Mouse (Mus musculus): ENCODE measurements around the gene Frmpd3. TPM values are rescaled to one million over a fixed set of nuclear protein-coding genes. Genes with fewer than 3 reads are reported as not detected.
"Not testable (repeated sequence)": the region's sequence is repeated elsewhere in the genome, so short reads cannot be mapped to it uniquely, and the experiment has no call there.

The Frmpd3 gene
- 0.07 TPM in 2 replicates for polyA plus RNA-seq (2012; rRNA removed)

GRCm38 (mm10) chrX:140341656-140342392 is at the start of gene Frmpd3:
Frmpd3 (plus strand) TSS chrX:140342263.
- WGBS: 17% methylated on average over 24 of the region's 24 CpGs
- no peak for DNase-seq (ENCODE audit: low read depth, low spot score)

GRCm38 (mm10) chrX:140303731-140304130 is 38.3 kb upstream of the Frmpd3 start:
- 58% methylated on average over 4 of the region's 4 CpGs for WGBS
- DNase-seq (ENCODE audit: low read depth, low spot score): no peak

- 61% methylated on average over 7 of the region's 7 CpGs for WGBS
- no peak for DNase-seq (ENCODE audit: low read depth, low spot score)
Observed at GRCm38 (mm10) chrX:140305652-140306051, 36.4 kb upstream of the Frmpd3 start.

GRCm38 (mm10) chrX:140317931-140318330 is 24.1 kb upstream of the Frmpd3 start:
- DNase-seq (ENCODE audit: low read depth, low spot score): no peak
- 75% methylated on average over 4 of the region's 4 CpGs for WGBS

DNA sequence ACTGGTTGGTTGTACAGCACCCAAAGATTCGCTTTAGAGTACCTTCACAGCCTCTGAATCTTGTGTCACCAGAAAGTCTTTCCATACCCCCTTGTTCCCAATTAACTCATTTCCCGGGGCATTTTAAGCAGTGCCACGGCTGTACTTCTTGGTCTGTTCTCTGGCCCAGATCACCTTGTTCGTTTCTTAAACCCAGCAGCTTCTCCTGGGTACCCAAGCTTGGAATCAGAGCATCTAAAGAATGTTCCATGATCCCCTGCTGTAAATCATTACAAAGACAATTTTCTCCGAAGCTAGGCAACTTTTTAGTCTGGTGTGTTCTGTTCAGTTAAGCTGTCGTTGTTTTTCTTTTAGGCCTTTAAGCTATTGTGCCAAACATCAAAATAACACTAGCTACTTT is 22.9 kb upstream of the Frmpd3 start:
- no peak for DNase-seq (ENCODE audit: low read depth, low spot score)
- WGBS: 84% methylated on average over 6 of the region's 6 CpGs

DNA sequence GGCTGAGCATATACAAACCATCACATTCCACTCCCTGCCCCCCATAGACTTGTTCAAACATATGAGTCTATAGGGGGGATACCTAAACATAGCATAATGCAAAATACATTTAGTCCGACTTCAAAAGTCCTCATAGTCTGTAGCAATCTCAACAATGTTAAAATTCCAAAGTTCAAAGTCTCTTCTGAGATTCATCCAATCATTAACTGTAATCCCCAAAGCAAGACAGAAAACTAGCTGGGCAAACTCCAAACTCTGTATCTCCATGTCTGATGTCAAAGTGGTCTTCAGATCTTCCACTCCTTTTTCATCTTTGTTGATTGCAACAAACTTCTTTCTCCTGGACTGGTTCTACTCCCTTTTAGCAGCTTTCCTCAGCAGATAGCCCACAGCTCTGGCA is 21.4 kb upstream of the Frmpd3 start:
- 56% methylated on average over 1 of the region's 1 CpGs for WGBS
- DNase-seq (ENCODE audit: low read depth, low spot score): not testable (repeated sequence)

DNA sequence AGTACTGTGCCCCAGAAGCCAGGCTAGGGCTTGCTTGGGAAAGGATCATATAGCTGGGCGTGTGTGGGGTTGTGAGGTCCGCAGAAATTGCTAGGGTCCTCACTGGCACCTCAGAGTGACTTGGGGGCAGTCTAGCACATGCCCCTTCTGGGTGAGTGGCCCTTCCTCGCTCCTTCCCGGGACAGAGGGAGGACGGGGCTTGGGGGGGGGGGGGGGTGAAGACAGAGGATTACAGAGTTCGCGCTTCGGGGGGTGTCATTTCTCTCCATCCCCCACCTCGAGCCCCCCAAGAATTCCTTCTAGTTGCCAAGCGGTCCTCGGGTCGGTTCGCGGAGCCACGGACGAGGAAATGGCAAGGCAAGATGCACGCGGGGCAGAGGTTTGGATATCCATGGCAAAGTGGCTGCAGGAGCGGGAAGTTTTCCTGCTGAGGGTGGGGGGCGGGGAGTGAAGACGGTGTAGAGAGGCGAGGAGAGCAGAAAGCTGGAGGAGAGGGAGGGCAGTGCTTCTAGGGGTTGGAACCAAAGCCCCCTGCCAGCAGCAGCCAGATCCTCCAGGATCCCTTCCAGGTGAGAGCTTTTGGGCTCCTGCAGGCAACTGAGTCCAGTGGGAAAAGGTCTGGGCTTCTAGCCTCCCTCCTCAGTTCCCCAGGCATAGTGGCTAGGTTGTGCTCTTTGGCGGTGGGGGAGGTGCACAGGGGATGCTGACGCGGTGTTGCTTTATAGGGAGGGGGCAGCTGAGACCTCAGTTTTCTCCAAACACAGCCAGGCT is 515 bp downstream of the Frmpd3 start:
- 18% methylated on average over 24 of the region's 25 CpGs for WGBS
- no peak for DNase-seq (ENCODE audit: low read depth, low spot score)

- DNase-seq (ENCODE audit: low read depth, low spot score): no peak
- 44% methylated on average over 4 of the region's 4 CpGs for WGBS
Observed at GRCm38 (mm10) chrX:140375628-140376027, 33.6 kb downstream of the Frmpd3 start.

DNA sequence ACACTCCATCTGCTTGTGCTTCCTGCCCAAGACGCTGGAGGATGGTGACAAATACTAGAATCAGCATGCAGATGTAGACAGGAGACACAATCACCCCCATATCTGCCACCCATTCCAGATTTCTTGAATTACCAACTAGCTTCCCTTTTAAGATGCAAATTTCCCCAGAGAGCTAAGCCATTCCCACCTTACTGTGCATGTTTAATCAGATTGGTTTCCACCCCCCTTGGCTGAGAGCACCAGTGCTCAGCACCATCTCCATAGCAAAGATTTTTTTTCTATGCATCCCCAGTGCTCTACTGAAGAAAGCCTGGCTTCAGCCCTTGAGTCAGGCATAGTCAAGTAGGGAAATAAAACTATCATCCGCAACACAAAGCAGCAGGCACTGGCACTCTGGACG is 57.9 kb downstream of the Frmpd3 start:
- 49% methylated on average over 3 of the region's 3 CpGs for WGBS
- no peak for DNase-seq (ENCODE audit: low read depth, low spot score)

- no peak for DNase-seq (ENCODE audit: low read depth, low spot score)
- 61% methylated on average over 4 of the region's 4 CpGs for WGBS
Observed at GRCm38 (mm10) chrX:140402904-140403303, 60.8 kb downstream of the Frmpd3 start.

GRCm38 (mm10) chrX:140406079-140406478 is 64.0 kb downstream of the Frmpd3 start:
- 27% methylated on average over 3 of the region's 4 CpGs for WGBS
- no peak for DNase-seq (ENCODE audit: low read depth, low spot score)

DNA sequence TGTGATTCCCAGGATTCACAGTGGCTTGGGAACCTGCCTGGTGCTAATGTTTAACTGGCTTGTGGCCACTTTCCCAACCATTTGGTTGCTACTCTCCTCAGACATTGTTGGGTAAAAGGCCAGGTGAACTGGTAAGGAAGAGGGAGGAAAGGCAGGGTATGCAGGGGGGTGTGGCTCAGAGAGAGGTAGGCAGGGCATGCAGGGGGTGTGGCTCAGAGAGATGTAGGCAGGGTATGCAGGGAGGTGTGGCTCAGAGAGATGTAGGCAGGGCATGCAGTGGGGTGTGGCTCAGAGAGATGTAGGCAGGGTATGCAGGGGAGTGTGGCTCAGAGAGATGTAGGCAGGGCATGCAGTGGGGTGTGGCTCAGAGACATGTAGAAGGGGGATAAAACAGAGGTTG is 64.4 kb downstream of the Frmpd3 start:
- DNase-seq (ENCODE audit: low read depth, low spot score): no peak

DNA sequence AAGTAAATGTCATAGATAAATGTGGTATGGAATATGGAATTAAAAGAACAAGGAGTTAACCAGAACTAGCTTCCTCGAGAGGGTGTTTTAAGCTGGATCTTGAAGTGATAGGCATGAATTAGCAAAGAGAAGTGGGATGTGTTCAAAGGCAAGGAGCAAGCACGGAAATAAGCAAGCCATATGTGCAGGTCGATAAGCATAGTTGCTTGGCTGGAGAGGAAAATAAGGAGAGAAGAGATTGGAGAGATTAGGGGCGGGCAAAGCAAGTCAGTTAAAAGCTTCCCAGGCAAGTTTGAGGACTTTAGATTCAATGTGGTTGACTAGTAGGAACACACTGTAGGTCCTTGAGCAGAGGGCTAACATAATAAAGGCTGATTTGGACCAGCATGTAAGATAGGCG is 65.5 kb downstream of the Frmpd3 start:
- 82% methylated on average over 5 of the region's 5 CpGs for WGBS

DNA sequence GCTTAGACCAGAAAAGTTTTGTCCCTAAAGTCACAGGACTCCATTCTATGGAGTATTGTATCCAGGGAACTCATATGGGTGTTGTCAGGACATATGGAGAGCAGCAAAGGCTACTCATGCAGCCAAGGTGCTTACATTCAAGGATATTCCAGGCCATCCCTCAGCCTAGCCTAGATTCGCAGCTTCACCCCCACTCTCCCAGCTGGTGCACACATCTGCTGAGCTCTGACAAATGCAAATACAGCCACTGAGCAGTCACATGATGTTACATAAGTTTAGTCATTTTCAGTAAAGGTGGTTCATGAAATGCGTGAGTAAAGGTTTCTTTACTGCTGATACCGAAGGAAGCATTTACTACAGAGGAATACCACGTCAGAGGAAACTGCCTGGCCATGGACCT is 76.4 kb downstream of the Frmpd3 start:
- DNase-seq (ENCODE audit: low read depth, low spot score): no peak
- WGBS: 83% methylated on average over 4 of the region's 4 CpGs

More for the DNA sequence above, 65.5 kb downstream of the Frmpd3 start:
- no peak for DNase-seq (ENCODE audit: low read depth, low spot score)

GRCm38 (mm10) chrX:140427124-140427523 is 85.1 kb downstream of the Frmpd3 start:
- no peak for DNase-seq (ENCODE audit: low read depth, low spot score)
- WGBS: 76% methylated on average over 4 of the region's 4 CpGs

GRCm38 (mm10) chrX:140428252-140428651 is 86.2 kb downstream of the Frmpd3 start:
- no peak for DNase-seq (ENCODE audit: low read depth, low spot score)
- WGBS: 63% methylated on average over 8 of the region's 8 CpGs

GRCm38 (mm10) chrX:140429985-140430384 is 87.9 kb downstream of the Frmpd3 start:
- WGBS: 69% methylated on average over 5 of the region's 5 CpGs
- DNase-seq (ENCODE audit: low read depth, low spot score): no peak

- DNase-seq (ENCODE audit: low read depth, low spot score): no peak
- 83% methylated on average over 12 of the region's 12 CpGs for WGBS
Observed at GRCm38 (mm10) chrX:140430506-140430905, 88.4 kb downstream of the Frmpd3 start.

GRCm38 (mm10) chrX:140431981-140432380 is 89.9 kb downstream of the Frmpd3 start:
- 85% methylated on average over 15 of the region's 15 CpGs for WGBS
- no peak for DNase-seq (ENCODE audit: low read depth, low spot score)

- DNase-seq (ENCODE audit: low read depth, low spot score): no peak
- WGBS: 90% methylated on average over 11 of the region's 11 CpGs
Observed at GRCm38 (mm10) chrX:140432786-140433185, 90.7 kb downstream of the Frmpd3 start.

DNA sequence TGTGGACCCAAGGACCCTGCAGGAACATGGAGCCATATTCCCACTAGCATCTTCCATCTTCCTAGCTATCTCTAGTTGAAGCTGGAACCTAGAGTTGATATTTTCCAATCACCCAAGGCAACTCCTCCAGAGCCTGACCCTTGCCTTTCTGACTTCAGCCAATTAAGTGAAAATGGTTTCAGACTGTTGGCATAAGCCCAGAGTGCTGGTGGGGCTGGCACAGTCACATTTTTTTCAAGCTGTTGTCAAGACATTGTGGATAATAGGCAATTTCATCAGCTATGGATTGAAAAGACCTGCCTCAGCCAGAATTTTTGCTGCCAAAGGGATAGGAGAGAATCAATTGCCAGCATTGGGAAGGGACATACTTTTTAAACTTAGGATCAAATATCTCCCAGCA is 95.8 kb downstream of the Frmpd3 start:
- no peak for DNase-seq (ENCODE audit: low read depth, low spot score)
